Mouse (Mus musculus): ENCODE data around the gene Polr2e.

Gene Polr2e

DNA sequence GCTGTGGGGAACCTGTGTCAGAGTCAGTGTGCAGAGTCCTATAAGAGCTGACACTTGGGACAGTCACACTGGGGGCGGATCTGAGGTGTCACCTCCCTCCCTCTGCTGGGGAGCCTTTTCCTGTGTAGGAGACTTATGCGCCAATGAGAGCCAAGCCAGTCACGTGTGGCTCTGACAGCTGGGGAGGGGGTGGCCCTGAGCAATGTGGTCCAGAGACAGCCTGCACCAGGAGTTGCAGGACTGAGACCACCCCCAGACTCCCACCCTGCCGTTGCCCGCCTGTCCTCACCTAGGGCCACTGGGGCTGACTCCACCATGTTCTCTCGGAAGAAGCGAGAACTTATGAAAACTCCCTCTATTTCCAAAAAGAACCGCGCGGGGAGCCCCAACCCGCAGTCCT lies 23.1 kb downstream of the Polr2e start, which contains the start of gene Arhgap45:
TSS of gene Arhgap45 (plus strand) at position 143 of the 400 bp plus-strand sequence.
- no peak for DNase-seq (ENCODE audit: low spot score)

DNA sequence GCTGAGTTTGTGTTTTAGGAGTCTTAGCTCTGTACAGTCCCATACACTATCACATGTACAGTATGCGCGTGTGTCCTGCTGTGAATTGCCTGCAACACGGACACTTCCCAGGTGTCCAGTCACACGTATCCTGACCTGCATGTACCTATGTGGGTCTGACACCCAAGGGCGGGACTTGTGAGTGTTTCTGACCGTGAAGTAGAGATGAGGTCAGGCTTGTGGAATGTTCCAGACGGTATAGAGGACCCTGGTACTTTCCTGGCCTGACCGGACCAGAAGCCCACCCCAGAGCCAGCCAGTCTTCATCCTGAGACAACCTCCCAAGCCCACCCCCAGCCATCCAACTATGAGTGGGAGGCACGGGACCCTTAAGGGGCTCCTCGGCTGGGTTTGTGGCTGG lies 24.0 kb downstream of the Polr2e start:
- DNase-seq (ENCODE audit: low spot score): no peak

DNA sequence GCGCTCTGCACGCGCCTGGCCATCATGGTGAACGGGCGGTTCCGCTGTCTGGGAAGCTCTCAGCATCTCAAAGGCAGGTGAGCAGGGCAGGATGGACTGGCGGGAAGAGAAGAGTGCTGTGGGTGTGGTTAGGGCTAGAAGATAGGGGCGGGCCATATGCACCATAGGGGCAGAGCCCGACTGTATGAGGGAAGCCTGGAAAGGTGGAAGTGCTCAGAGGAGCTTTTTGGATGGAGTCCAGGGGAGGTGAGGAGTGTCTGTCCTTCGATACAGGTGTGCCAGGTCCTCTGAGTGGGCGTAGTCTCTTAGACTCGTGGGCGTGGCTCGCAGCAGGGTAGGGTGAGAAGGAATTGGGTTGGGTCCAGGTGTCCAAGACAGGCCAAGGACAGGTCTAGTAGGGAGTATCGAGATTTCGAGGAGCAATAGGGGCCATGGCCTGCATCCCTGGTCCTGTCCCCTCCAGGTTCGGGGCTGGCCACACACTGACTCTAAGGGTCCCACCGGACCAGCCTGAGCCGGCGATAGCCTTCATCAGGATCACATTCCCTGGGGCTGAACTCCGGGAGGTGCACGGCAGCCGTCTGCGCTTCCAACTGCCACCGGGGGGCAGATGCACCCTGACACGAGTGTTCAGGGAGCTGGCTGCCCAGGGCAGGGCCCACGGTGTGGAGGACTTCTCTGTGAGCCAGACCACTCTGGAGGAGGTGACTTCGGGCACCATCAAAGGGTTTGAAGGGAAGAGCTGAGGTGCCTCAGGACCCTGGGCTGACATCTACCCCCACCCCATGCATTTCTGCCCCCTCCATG lies 24.9 kb downstream of the Polr2e start:
- no peak for DNase-seq (ENCODE audit: low spot score)

DNA sequence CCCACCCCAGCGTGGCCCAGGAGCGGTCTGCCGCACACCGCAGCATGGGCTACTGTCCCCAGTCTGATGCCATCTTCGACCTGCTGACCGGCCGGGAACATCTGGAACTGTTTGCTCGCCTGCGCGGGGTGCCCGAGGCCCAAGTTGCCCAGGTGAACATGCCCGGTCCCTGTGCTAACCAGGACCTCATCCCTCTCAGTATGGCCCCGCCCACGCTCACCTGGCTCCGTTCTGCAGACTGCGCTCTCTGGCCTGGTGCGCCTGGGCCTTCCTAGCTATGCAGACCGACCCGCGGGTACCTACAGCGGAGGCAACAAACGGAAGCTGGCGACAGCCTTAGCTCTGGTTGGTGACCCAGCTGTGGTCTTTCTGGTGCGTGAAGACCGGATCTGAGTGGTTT lies 26.0 kb downstream of the Polr2e start:
- no peak for DNase-seq (ENCODE audit: low spot score)

DNA sequence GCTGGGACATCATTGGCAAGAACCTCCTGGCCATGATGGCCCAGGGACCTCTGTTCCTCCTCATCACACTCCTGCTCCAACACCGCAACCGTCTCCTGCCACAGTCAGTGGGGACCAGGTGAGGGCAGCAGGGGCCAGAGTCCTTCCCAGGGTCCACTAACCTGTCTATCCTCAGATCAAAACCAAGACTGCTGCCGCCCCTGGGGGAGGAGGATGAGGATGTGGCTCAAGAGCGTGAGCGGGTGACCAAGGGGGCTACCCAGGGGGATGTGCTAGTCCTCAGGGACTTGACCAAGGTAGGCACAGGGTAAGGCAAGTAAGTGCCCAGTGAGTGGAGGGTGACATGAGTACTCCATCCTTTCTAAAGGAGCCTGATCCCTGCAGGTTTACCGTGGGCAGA lies 27.9 kb downstream of the Polr2e start:
- no peak for DNase-seq (ENCODE audit: low spot score)

DNA sequence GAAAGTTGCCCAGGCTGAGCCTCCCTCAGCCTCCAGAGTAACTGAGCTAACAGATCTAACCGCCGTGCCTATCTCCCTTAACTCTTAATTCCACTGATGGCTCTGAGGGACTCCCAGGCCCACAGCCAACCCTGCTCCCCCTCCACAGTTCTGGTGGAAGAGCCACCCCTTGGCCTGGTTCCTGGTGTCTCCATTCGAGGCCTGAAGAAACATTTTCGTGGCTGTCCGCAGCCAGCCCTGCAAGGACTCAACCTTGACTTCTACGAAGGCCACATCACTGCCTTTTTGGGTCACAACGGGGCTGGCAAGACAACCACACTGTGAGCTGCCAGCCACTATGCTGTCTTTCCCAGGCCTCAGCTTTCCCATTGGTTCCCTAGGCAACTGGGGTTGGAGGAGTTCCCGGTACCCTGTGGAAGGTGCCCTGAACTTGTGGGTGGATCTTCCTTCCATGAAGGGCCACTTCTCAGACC lies 35.3 kb downstream of the Polr2e start:
- DNase-seq (ENCODE audit: low spot score): no peak

DNA sequence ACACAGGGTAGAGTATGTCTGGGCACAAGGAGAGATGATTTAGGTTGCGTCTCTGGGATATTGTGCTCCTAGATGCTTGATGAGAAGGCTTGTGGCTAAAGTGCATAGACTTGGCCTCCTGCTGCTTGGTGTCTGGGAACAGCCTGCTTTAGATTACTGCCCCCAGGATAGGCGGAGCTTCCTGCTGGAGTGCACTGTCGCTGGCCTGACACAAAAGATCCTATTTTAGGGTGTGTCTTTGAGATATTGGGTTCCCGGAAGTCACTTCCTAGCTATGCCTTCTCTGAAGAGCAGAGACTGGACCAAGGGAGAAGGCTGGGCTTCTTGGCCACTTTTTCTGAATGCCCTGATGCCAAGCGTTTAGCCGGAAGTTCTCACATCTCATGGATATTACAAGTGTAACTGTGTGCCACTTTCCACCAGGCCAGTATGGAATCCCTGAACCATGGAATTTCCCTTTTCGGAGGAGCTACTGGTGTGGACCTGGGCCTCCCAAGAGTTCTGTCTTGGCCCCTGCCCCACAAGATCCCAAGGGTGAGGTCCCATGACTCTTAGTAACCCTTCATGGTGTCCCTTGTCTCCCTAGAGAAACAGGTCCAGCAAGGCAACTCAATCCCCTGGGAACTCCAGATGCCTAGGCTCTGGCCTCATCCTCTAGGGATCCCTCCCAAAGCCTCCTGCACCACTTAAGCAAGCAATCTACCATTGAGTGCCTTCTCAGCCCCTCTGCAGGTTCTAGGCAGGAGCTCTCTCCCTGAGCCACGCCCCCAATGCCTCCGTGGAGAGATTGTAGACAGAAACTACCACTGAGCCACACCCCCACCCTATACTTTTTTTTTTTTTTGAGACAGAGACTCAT lies 36.0 kb downstream of the Polr2e start:
- no peak for DNase-seq (ENCODE audit: low spot score)

DNA sequence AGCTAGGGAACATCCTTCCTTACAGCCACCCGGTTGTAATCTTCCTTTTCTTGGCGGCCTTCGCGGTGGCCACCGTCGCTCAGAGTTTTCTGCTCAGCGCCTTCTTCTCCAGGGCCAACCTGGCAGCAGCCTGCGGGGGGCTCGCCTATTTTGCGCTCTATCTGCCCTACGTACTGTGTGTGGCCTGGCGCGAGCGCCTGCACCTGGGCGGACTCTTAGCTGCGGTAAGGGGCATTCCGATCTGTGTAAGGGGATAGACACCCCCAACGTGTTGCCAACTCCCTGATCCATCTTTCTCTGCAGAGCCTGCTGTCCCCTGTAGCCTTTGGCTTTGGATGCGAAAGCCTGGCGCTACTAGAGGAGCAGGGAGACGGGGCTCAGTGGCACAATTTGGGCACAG lies 36.8 kb downstream of the Polr2e start:
- no peak for DNase-seq (ENCODE audit: low spot score)

DNA sequence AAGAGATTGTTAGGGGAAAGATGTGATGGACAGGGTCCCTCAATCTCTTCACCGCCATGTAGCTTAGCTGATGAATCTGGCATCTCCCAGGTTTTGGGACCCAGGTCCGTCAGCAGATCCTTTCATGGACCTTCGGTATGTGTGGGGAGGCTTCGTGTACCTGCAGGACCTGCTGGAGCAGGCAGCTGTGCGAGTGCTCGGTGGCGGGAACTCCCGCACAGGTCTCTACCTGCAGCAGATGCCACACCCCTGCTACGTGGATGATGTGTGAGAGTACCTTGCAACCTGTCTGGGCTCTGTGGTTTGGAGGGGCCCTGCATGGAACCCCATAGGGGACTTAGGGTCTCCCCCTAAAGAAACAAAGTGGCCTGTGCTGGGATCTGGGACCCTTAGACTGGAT lies 37.6 kb downstream of the Polr2e start:
- DNase-seq (ENCODE audit: low spot score): no peak

DNA sequence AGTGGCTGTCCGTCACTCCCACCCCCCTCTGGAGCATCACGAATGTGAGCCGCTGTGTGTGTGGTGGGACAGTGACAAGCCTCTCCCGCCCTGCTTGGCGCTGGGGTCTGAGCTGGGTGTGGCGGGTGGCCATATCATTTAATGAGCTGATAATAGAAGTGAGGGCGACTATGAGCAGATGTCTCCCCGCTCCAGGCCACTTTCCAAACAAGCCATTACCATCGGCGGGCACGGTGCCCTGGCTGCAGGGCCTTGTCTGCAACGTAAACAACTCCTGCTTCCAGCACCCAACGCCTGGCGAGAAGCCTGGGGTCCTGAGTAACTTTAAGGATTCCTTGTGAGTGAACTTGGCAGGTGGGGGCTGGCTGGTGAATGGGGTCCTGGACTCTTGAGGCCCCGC lies 41.8 kb downstream of the Polr2e start:
- no peak for DNase-seq (ENCODE audit: low spot score)

DNA sequence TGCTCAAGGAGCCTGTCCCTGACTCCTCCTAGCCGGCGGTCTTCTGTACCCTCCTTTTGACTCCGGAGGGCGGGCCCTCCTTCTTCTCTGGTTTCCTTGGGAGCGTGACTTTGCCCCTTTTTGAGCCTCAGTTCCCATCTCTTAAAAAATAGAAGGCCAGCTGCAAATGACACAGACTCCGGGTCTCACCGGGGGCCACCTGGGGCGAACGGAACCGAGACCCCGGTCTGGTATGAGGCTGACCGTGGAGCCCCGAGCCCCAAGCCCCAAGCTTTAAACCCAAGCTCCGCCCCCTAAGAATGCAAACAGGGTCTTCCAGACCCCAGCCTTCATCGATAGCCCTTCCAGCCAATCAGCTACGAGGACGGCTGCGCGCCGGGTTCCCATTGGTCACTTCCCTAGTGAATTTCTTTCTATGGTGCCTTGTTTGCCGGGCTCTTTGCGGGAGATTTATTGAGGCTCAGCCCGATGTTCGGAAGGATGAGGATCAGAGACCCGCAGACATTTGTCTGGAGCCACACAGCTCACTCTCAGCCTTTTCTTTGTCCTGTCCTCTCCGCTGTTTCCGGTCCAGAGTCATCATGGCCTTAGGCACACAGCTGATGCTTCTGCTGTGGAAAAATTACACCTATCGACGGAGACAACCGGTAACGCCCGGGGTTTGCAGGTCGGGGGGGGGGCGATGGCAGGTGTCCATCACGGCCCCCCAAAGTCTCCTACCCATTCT lies 42.4 kb downstream of the Polr2e start:
- peak; percentile 45 for DNase-seq (ENCODE audit: low spot score)

DNA sequence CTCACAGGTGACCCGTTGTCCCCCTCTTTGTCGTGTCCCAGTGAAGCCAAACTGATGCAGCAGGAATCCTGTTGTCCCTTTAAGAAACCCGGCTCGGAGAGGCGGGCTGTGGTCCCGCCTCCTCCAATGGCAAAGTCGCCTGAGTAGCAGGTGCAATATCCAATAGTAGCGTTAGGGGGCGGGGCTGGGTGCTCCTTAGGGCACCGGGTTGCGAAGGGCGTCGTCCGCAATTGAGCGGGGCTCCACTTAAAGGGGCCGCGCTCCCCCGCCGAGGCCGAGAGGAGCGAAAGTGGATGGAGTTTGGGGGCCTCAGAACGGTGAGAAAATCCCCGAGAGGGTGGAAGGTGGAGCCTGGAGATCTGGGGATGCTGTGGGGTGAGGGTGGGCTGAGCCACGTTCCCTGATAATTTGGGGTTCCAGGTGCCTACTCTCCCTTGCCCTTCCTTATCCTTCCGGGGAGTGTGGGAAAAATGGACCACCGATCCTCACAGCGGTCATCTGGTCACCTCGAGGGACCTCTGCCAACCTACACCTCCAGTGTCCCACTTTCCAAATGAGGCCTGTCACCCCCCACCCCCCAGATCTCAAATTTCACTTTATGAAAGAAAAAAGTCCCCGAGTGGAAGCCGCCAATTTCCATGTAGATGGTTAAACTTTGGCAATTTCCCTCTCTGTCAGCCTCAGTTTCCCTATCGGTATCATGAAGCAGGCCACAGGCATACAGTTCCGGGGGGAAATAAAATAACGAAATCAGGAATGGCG lies 43.1 kb downstream of the Polr2e start, which contains the start of gene Abca7:
TSS of gene Abca7 (plus strand) at position 223 of the 762 bp plus-strand sequence.
- DNase-seq (ENCODE audit: low spot score): peak; percentile 89

DNA sequence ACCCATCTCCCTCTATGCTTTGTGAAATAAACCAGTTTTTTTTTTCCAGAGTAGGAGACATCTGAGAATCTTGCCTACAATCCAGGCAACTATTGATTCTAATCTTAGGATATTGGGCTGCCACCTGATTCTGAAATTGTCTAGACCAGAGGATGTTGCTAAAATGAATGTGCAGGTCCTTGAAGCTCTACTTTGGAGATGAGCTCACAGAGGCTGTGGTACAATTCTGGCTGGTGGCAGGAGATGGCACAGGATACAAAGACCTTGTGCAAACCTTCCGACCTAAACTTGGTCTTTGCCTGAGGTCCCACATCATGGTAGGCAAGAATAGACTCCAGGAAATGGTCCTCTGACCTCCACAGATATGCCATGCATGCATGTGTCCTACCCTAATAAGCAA lies 44.0 kb downstream of the Polr2e start:
- no peak for DNase-seq (ENCODE audit: low spot score)

DNA sequence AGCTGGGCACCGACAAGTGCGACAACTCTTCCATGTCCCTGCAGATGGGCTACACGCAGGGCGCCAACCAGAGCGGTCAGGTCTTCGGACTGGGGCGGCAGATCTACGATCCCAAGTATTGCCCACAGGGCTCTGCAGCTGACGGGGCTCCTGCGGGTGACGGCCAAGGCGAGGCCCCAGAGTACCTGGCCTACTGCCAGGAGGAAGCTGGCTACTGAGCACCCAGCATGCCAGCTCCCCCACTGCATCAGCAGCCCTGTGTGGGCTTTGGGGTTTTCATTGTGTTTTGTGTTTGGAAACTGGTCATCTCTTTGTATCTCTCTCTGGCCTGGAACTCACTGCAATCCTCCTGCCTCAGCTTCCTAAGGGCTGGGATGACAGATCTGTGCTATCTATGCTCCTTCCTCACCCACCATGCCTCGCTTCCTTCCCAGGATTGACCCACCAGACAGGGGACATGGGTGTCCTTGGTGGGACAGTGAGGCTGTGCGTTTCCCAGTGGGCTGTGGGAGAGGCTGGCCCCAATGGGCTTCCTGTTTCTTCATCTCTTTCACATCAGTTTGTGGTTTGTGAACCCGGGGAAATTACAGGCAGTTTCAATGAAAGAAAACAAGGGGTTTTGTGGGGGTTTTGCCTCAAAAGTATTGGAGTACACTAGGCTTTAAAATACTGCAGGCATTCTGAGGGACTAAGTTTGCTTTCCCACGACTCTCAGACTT lies 45.0 kb downstream of the Polr2e start:
- no peak for DNase-seq (ENCODE audit: low spot score)

DNA sequence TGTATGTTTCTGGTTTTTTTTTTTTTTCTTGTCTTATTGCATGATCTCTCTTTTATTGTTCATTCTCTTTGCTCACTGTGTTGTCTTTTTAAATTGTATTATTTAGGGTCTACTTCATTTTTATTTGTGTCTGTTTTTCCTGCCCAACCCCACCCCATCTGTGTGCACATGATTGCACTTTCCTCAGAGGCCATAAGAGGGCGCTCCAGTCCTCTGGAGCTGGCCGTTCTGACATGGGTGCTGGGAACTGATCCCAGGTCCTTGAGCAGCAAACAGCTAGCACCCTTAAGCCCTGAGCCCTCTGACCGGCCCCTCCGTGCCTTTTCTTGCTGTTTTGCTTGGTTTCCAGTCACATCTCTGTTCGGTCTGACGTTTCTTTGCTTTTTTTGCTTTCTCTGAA lies 48.0 kb downstream of the Polr2e start:
- DNase-seq (ENCODE audit: low spot score): no peak

DNA sequence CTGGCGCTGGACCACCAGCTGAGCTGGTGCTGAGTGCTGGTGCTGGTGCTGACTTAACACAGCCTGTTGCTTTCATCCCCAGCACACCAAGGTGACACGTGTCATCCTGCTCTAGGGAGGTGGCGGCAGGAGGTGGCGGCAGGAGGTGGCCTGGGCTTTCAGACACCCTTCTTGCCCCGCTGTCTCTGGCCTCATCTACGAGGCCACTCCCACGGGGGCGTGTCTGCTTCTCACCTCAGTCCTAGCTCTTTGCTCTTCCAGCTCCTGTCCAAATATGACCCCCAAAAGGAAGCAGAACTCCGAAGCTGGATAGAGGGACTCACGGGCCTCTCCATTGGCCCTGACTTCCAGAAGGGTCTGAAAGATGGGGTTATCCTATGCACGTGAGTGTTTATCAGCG lies 48.5 kb downstream of the Polr2e start:
- DNase-seq (ENCODE audit: low spot score): no peak

DNA sequence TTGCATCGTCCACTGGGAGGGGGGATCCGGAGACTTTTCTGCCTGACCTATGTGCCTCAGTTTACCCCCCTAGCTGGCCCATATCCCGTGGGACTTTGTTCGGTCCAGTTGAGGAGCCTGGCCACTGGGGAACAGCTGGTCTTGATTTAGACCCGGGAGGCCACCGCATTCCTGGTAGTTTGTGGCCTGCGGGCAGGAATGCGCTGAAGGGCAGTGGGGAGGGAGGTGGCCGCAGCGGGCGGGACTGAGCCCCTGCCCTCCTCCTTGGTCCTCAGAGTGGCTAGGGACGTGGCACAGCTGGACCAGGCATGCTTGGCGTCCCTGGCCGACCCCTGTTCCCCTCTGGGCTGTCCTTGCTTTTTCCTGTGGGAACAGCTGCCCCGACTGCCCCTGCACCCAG lies 49.7 kb downstream of the Polr2e start:
- no peak for DNase-seq (ENCODE audit: low spot score)

DNA sequence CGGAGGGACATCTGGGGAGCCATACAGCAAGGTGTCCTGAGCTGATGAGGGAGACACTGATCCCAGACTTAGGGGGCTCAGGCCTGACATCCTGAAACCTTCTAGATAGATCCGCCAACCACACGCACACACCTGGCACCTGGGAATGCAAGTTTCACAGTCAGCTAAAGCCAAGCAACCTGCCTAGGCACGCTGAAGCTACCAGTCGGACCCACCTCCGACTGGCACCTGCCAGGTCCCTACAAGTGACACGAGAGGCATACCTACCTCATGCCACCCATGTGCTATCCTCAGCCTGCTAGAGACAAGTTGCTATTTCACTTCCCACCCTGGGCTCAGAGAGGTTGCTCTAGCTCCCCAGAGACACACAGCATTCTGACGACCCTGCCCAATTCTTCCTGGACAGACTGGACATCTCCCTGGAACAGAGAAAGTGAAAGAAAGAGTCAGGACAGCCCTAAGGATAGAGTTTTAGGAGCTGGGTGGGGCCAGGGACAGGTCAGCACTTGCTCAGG lies 50.3 kb downstream of the Polr2e start:
- DNase-seq (ENCODE audit: low spot score): no peak

DNA sequence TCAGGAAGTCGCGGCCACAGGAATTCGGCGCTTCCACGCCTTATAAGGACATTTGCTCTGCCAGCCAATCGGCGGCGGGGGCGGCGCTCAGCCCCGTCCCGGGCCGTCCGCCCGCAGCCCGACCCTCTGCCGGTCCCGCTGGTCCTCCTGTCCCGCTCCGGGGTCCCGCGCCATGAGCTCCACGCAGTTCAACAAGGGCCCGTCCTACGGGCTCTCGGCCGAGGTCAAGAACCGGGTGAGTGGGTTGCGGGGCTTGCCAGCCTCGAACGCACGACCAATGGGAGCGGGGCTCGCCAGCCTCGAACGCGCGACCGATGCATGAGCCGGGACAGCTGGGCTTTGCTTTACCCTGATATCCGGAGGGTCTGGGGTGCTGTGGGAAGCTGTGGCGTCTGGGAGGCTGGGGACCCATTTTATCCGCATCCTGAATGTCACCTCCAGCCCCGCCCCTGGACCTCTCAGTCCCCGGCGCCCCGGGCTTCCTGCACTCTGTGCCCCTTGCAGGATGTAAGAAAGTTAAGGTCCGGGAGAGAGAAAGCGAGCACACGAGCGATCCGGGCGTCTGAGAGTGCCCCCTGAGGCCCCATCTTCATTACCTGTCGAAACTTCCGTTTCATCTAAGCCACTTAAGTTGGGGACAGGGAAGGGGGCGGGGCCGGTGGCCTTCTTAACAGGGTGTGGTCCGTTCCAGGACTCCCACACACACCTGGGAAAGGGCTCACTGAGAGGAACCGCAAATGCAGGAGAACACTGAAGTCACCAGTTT lies 50.9 kb downstream of the Polr2e start, which contains the start of gene Cnn2:
TSS of gene Cnn2 (plus strand) at position 79 of the 766 bp plus-strand sequence.
- peak; percentile 51 for DNase-seq (ENCODE audit: low spot score)

Data from ovary, postnatal 10 days (tissue).